Mouse (Mus musculus) ES-CJ7 (cell line): ENCODE measurements around the gene Hist1h2af.
"Not testable (repeated sequence)": the region's sequence is repeated elsewhere in the genome, so short reads cannot be mapped to it uniquely, and the experiment has no call there.

Experiments
- DNase-seq: peaks from one replicate; pipeline ENCODE4 v3.0.0; 2011; ENCODE audit warnings: low read depth, low spot score

Gene Hist1h2af

DNA sequence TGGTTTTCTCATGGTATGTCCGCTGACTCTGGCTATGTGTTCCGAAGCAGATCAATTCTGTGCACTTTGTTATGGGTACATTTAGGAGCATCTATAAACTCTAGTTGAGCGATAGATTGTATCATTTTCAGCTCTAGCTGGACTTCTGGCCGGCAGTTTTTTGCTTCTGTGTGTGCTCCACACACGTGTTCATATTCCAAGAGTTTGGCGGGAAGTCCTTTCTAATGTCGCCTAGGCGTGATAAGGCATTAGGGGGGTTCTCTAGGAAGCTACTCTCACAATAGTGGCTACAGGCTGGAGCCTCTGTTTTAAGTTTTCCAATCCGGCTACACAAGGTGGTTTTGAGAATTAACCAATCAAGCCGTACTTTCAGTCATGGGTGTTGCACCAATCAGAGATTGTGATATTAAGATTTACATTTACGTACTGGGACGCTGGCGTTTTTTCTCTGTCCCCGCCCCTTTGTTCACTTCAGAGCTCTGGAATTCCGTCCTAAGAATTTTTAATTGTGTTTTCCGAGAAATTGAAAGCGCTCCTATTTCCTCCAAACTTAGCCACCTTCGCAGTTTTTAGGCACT is 22.2 kb downstream of the Hist1h2af start:
- peak; percentile 95 for DNase-seq

GRCm38 (mm10) chr13:23556906-23557305 is 23.2 kb downstream of the Hist1h2af start:
- no peak for DNase-seq

GRCm38 (mm10) chr13:23560699-23561098 is 27.0 kb downstream of the Hist1h2af start:
- DNase-seq = not testable (repeated sequence)

DNA sequence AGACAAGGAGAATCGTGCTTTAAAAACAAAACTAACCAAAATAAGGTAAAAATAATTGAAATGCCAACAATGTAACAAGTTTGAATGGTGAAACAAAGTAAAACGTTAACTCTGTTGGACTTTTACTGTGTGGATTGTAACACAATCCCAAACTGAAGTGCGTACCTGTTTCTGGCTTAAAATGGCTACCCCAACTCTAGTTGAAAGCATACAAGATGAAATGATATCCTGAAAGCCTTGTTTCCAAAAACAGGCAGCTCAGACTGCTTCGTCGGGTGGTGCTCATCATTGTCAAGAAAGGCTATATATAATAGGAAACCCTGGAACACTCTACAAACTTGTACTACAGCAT is 27.8 kb downstream of the Hist1h2af start:
- DNase-seq = not testable (repeated sequence)

DNA sequence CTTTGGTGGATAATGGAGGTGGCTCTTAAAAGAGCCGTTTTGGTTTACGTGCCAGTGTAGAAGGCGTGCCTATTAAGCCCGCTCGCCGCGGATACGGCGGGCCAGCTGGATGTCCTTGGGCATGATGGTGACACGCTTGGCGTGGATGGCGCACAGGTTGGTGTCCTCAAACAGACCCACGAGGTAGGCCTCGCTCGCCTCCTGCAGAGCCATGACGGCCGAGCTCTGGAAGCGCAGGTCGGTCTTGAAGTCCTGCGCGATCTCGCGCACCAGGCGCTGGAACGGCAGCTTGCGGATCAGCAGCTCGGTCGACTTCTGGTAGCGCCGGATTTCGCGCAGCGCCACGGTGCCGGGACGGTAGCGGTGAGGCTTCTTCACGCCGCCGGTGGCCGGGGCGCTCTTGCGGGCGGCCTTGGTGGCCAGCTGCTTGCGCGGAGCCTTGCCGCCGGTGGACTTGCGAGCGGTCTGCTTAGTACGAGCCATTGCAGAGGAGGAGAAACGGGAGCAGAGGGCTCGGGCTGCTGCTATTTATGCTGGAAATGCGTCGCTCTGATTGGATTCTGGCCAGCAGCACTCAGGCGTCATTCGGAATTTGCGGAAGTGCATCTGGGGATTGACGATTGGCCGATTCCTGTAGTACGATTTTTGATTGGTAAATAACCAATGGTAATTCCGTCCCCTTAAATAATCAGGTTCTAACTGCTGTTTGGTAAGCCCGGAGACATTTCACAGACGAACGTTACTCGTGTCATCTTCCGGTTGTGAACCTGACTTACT is 28.4 kb downstream of the Hist1h2af start, which contains the start of gene Hist1h3e:
Hist1h3e (minus strand) TSS at position 487 of the 777 bp plus-strand sequence.
- peak; percentile 99 for DNase-seq

DNA sequence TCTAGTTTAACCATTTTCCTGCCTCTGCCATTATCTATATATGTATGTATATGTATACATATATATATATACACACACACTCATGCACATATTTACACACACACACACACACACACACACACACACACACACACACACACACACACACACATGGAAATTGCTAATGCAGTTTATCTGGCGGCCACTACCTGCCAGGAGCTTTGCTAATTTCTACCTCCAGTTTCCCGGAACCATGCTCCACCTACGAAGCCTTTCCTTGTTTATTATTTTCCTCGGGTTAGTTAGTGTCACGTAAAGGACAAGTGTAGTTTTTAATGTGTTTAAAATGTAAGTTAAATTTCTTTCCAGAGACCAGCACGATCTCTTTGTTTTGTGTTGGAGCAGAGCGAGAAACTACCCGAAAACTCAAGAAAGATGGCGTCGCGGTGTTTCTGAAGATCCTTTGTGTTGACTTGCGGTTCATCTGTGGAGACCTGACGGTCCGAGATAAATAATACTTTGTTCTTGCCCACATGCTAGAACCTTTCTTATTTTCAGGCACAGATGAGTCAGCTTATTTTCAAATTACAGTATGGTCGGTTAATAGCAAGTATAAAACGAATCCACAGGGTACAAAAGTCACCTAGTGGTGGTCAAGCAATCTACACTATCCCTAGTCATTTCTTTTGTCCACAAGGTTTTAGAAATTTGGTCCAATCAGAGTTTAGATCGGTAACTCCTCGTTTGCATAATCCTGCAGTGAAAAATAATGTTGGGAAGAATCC is 29.2 kb downstream of the Hist1h2af start:
- peak; percentile 90 for DNase-seq

DNA sequence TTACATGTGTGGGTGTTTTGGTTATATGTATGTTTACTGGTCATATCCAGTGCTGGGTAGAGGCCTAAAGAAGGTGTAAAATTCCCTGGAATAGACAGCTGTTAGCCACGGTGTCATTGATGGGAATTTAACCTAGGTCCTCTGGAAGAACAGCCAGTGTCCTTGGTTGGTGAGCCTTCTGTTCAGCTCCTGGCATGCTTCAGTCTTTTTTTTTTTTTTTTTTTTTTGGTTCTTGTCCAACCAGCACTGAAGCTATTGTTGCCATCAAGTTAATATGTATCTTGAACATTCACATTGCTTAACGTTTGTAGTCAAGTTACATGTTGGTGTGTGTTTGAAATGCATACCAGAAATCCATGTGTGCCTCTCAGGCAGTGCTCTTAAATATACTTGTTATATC is 30.8 kb downstream of the Hist1h2af start:
- DNase-seq = no peak

DNA sequence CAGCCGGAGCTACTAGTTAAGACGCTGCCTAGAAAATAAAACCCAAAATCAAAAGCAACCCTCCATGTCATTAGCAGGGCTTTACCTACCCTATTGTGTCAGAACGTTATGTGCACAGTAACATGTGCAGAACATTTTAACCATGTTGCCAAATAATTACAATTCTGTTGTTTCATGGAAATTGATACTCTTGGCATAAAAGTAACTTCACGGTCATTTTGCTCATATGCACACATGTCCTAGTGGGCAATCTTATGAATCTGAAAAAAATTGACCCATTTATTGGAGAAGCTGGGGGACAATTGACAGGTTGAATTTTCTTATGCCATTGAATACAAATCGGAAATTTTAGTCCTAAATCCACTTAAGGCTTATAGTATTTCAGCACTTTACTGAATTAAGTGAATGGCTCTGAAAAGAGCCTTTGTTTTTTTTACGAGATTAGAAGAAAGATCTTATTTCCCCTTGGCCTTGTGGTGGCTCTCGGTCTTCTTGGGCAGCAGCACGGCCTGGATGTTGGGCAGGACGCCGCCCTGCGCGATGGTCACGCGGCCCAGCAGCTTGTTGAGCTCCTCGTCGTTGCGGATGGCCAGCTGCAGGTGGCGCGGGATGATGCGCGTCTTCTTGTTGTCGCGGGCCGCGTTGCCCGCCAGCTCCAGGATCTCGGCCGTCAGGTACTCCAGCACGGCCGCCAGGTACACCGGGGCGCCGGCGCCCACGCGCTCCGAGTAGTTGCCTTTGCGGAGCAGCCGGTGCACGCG is 36.7 kb downstream of the Hist1h2af start:
- peak; percentile 56 for DNase-seq

DNA sequence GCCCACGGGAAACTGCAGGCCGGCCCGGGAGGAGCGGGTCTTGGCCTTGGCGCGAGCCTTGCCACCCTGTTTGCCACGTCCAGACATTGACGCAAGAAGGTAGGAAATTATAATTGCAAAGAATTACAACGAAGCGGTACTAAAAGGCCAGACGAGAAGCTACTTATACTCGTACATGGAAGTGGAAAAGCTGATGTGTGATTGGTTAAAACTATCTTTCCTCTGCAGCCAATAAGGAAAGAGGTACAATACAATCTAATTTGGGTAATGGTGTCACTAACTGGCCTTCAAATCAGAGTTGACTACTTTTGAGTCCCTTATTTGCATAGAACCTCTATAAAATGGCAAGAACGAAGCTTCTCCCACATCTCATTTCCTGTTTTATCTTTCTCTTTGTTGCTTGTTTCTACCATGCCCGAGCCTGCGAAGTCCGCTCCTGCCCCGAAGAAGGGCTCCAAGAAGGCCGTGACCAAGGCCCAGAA is 37.4 kb downstream of the Hist1h2af start, which contains the start of the genes Hist1h2ae and Hist1h2bg:
Hist1h2ae (minus strand) TSS at position 199 of the 482 bp plus-strand sequence.
Hist1h2bg (plus strand) TSS at position 375 of the 482 bp plus-strand sequence.
- peak; percentile 98 for DNase-seq

- peak; percentile 67 for DNase-seq
Measured at GRCm38 (mm10) chr13:23571504-23572217, 38.0 kb downstream of the Hist1h2af start.

DNA sequence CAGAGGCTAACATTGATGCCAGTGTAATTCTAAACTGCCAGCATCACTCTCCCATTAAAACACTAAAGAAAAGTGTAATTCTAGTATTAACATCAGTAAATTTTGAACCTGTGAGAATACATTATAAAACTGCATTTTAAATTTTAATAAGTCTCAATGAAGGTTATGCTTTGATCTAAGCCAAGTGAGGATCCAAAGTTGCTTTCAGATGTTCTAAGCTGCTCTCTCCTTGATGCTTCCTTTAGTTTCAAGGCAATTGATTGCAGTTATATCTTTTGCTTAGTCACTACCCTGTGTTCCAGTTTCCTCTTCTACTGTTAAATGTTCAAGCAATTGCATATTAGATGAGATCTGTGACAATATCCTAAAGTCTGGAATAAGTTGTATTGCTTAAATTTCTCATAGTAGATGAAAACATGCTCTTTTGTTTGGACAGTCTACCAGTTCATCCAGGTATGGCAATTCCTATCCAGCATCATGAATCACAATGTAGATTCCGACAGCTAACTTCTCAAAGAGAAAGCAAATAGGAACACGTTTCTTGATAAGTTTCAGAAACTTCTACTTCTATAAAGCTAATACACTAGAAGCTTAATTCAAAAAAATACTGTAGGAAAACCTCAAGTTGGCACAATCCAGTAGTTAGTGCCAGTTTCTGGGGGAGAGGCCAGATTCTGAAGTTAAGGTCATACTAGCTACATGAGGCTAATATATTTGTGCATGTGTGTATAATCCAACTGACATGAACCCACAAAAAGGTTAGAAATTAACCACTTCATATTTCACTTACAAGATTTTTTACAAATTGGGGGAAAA is 38.7 kb downstream of the Hist1h2af start:
- DNase-seq = peak; percentile 51

DNA sequence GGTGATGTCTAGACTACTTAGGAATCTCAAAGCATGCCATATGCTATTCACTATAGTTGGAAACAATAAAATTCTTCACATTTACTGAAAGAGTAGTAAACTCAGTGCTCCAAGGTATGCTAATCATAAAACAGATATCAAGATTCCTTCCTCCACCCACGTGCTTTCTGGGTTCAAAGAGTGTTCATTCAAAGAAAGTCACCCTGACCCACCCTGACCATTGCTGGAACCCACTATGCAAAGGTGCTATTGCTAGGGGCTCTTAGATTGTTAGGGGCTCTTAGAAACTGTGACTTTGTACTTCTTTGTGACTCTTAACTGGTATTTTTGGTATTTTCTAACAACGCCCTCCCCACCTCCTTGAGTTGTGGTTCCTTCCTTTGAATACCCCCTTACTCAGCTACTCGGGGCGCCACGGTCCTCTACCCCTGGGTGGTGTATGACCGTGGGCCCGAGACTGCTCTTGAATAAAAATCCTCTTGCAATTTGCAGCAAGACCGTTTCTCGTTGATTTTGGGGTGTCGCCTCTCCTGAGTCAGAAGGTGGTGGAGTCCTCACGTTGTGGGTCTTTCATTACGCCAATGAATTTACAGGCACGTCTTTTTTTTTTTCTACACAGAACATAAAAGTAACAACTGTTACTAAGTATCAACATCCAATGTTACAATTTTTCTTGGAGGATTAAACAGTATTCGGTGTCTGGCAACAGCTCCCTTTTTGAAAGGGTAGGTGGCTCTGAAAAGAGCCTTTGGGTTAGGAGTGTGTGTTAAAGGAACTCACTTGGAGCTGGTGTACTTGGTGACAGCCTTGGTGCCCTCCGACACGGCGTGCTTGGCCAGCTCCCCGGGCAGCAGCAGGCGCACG is 39.6 kb downstream of the Hist1h2af start:
- not testable (repeated sequence) for DNase-seq

GRCm38 (mm10) chr13:23573898-23574524 is 40.3 kb downstream of the Hist1h2af start, which contains the start of the genes Hist1h2bf and Hist1h2ad:
Gene Hist1h2bf, minus strand, starts transcription at chr13:23574196.
Gene Hist1h2ad, plus strand, starts transcription at chr13:23574381.
- DNase-seq = peak; percentile 100

DNA sequence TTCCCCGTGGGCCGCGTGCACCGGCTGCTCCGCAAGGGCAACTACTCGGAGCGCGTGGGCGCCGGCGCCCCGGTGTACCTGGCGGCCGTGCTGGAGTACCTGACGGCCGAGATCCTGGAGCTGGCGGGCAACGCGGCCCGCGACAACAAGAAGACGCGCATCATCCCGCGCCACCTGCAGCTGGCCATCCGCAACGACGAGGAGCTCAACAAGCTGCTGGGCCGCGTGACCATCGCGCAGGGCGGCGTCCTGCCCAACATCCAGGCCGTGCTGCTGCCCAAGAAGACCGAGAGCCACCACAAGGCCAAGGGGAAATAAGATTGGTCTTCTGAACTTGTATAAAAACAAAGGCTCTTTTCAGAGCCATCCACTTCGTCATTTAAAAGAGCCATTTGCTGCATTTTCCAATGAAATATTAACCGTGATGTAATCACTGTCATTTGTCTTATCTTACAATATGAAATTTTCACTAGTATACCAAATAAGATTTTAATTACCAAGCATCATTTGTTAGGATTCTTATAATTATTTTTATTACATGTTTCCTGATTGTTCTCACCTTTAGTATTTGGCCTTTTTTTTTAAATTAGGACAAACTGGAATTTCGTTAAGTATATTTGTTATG is 41.0 kb downstream of the Hist1h2af start:
- DNase-seq = peak; percentile 59

DNA sequence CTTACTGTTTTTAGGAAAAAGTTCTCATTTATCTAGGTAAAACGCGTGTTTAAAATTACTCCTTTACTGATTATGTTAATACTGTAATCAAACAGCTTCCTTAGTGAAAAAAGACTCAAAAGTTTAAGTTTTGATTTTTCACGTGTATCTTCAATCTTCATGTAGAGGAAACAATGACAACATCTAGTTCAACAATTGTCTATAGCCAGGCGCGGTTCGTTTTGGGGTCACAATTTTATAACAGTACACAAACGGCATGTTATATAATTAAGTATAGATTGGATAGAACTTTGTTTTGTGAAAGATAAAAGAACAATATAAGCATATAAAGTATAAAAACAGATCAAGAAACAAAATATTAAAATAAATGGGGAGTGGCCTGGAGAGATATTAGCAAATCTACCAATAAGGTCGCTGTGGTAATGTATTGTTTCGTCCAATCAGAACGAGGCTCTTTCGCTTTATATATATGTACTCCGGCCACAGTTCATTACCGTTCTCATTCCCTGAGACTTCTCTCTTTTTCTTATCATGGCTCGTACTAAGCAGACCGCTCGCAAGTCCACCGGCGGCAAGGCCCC is 41.7 kb downstream of the Hist1h2af start, which contains the start of gene Hist1h3d:
Hist1h3d (plus strand) TSS at position 493 of the 581 bp plus-strand sequence.
- peak; percentile 91 for DNase-seq

- DNase-seq = peak; percentile 64
Measured at GRCm38 (mm10) chr13:23575864-23576313, 42.2 kb downstream of the Hist1h2af start.

- peak; percentile 87 for DNase-seq
Measured at GRCm38 (mm10) chr13:23576351-23576881, 42.7 kb downstream of the Hist1h2af start.
